Mouse (Mus musculus): ENCODE results near the gene Irf6.

GRCm38 (mm10) chr1:193201383-193201778 lies 48.5 kb downstream of the Irf6 start, which contains the start of gene Traf3ip3:
- TF ChIP-seq CTCF (IDR thresholded peaks at IDR 0.05; ENCODE audit: low read depth, low read length) = no peak
- no peak for TF ChIP-seq POLR2A (IDR thresholded peaks at IDR 0.05; ENCODE audit: borderline replicate concordance, low read depth, low read length)

All from bone marrow macrophage, adult 2 months (primary cell).